Mouse (Mus musculus) embryonic fibroblast, embryonic 13.5 days (primary cell): Measurements from ENCODE around the gene Gm10721.
"Not testable (repeated sequence)": the region's sequence is repeated elsewhere in the genome, so short reads cannot be mapped to it uniquely, and the experiment has no call there.

Experiments used
- CTCF ChIP-seq: IDR thresholded peaks from 2 replicates; pipeline ENCODE4 v1.5.1; 2011; ENCODE audit warnings: mild to moderate bottlenecking, control low read depth, low read length, moderate library complexity, borderline replicate concordance; ENCODE audit not compliant: insufficient read depth
- POLR2A ChIP-seq: IDR thresholded peaks from 2 replicates; pipeline ENCODE4 v1.6.1; 2011; ENCODE audit warnings: low read depth, mild to moderate bottlenecking, control low read depth, low read length, moderate library complexity

DNA sequence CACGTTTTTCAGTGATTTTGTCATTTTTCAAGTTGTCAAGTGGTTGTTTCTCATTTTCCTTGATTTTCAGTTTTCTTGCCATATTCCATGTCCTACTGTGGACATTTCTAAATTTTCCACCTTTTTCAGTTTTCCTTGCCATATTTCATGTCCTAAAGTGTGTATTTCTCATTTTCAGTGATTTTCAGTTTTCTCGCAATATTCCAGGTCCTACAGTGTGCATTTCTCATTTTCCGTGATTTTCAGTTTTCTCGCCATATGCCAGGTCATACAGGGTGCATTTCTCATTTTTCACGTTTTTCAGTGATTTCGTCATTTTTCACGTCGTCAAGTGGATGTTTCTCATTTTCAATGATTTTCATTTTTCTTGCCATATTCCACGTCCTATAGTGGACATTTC is 6.0 kb downstream of the Gm10721 start:
- not testable (repeated sequence) for TF ChIP-seq POLR2A, CTCF
